Mouse (Mus musculus) B cell, adult 2 months (primary cell): ENCODE results near the gene Ppp1r9b.
"Not testable (repeated sequence)": the region's sequence is repeated elsewhere in the genome, so short reads cannot be mapped to it uniquely, and the experiment has no call there.

Experiments used
- DNase-seq, 2 experiments: peaks; one replicate each; pipeline ENCODE4 v3.0.0; 2022

Gene Ppp1r9b

GRCm38 (mm10) chr11:94990749-94991577 is at the start of gene Ppp1r9b:
Ppp1r9b (plus strand) TSS chr11:94991035.
- peak; percentile 93 for DNase-seq

GRCm38 (mm10) chr11:94941121-94941520 is 49.7 kb upstream of the Ppp1r9b start:
- DNase-seq: no peak

- DNase-seq: no peak
Observed at GRCm38 (mm10) chr11:94941776-94942175, 49.1 kb upstream of the Ppp1r9b start.

- peak; percentile 62 to 66 for DNase-seq
Observed at GRCm38 (mm10) chr11:94942282-94943023, 48.4 kb upstream of the Ppp1r9b start.

- DNase-seq: no peak
Observed at GRCm38 (mm10) chr11:94943054-94943453, 47.8 kb upstream of the Ppp1r9b start.

GRCm38 (mm10) chr11:94944295-94944694 is 46.5 kb upstream of the Ppp1r9b start:
- DNase-seq: no peak

GRCm38 (mm10) chr11:94945236-94945635 is 45.6 kb upstream of the Ppp1r9b start:
- no peak for DNase-seq

- DNase-seq: no peak
Observed at GRCm38 (mm10) chr11:94952169-94952568, 38.7 kb upstream of the Ppp1r9b start.

GRCm38 (mm10) chr11:94955103-94955502 is 35.7 kb upstream of the Ppp1r9b start:
- DNase-seq: no peak

GRCm38 (mm10) chr11:94957693-94958064 is 33.2 kb upstream of the Ppp1r9b start:
- DNase-seq: no peak

- no peak for DNase-seq
Observed at GRCm38 (mm10) chr11:94958065-94958858, 32.6 kb upstream of the Ppp1r9b start.

- no peak for DNase-seq
Observed at GRCm38 (mm10) chr11:94962534-94963101, 28.2 kb upstream of the Ppp1r9b start.

- DNase-seq: no peak
Observed at GRCm38 (mm10) chr11:94967419-94967818, 23.4 kb upstream of the Ppp1r9b start, which contains the start of gene Hils1. Hils1 (plus strand) TSS chr11:94967593.

GRCm38 (mm10) chr11:94968187-94968586 is 22.6 kb upstream of the Ppp1r9b start:
- no peak for DNase-seq

GRCm38 (mm10) chr11:94969709-94970108 is 21.1 kb upstream of the Ppp1r9b start:
- not testable (repeated sequence) for DNase-seq

GRCm38 (mm10) chr11:94970210-94970943 is 20.5 kb upstream of the Ppp1r9b start:
- peak; percentile 65 to 66 for DNase-seq

- DNase-seq: peak in 1 of 2 experiments; percentile 5
Observed at GRCm38 (mm10) chr11:94971895-94972615, 18.8 kb upstream of the Ppp1r9b start.

GRCm38 (mm10) chr11:94972887-94973286 is 17.9 kb upstream of the Ppp1r9b start:
- no peak for DNase-seq

GRCm38 (mm10) chr11:94973313-94973712 is 17.5 kb upstream of the Ppp1r9b start:
- DNase-seq: no peak

- DNase-seq: no peak
Observed at GRCm38 (mm10) chr11:94974951-94975350, 15.9 kb upstream of the Ppp1r9b start.

- DNase-seq: no peak
Observed at GRCm38 (mm10) chr11:94976199-94976598, 14.6 kb upstream of the Ppp1r9b start, which contains the start of gene Sgca. Sgca (minus strand) TSS chr11:94976327.
